Mouse (Mus musculus) cerebellum, adult 11 months (tissue): ENCODE measurements around the gene Pprc1.

Source experiments
- DNase-seq: peaks from one replicate; pipeline ENCODE4 v3.0.0; 2022

Pprc1 gene

DNA sequence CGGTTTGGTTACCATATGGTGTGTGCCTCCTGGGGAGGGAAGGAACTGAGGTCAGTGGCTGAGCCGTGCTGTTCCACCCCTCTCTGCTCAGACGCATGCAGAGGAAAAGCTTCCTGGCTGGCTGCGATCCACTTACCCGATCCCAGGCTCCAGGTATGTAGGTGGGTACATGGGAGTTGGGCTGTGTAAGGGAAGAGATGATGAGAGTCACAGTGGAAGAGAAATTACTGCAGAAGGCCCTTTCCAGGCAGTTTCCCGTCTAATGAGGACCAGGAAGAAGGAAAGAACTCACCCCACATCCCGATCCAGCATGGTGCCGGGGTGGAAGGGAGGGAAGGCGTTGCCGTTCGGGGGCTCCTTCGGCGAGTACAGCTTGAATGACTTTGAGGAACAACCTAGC lies 8.7 kb upstream of the Pprc1 start:
- peak; percentile 25 for DNase-seq

DNA sequence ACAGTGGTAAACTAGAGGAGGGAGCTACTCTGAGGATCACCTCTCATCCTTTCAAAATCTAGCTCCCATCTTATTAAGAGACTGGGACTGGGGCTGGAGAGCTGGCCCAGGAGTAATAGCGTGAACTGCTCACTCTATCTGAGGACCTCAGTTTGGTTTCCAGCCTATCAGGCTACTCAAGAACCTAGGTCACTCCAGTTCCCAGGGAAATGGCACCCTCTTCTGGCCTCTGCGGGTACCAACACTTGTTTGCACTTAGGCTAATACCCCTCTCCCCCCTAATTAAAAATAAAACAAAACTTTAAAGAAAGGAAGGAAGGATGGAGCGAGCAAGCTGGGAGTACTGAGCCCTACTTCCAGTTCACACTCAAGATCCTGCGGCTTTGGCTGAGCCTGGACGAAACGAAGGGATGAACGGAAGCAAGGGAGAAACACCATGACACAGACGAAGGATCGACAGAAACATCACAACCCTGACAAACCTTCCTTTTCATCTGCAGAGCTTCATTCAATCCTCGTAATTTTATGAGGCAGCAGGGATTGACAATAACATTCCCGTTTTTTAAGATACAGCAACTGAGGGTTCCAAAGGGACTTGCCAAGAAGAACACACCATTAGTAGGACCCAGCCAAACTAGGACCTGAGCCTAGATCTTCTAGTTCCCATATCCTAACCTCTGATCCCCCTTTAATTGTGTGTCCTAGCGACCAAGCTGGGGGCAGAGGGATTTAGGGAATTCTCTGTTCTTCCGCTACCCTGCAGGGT lies 8.0 kb upstream of the Pprc1 start:
- no peak for DNase-seq

DNA sequence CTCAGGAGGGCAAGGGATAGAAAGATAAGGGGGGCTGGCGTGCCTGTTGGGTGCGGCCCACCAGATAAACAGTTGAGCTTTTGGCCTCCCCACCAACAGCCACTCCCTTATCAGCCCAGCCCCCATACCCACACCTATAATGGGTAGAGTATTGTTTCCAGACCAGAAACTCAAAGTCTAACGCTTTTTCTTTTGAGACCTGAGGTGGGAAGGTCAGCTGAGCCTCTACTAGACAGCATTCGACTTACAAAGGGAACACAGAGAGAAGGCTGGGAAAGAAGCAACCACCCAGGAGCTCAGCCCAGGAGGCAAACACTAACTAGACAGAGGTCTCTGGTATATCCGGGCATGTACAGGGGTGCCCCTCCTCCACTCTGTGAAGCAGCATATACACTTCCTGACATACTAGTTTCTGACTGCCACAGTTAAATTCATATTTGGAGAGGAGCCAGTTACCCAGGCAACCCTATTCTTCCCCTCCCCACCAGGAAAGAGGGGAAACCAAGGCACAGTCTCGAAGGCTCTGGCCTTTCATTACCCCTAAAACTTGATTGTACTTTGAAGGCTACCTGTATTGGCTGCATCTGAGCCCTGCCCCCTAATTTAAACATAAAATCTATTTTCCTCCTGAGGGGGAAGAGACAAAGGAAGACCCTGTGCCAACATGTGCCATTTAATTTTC lies 7.3 kb upstream of the Pprc1 start:
- no peak for DNase-seq

DNA sequence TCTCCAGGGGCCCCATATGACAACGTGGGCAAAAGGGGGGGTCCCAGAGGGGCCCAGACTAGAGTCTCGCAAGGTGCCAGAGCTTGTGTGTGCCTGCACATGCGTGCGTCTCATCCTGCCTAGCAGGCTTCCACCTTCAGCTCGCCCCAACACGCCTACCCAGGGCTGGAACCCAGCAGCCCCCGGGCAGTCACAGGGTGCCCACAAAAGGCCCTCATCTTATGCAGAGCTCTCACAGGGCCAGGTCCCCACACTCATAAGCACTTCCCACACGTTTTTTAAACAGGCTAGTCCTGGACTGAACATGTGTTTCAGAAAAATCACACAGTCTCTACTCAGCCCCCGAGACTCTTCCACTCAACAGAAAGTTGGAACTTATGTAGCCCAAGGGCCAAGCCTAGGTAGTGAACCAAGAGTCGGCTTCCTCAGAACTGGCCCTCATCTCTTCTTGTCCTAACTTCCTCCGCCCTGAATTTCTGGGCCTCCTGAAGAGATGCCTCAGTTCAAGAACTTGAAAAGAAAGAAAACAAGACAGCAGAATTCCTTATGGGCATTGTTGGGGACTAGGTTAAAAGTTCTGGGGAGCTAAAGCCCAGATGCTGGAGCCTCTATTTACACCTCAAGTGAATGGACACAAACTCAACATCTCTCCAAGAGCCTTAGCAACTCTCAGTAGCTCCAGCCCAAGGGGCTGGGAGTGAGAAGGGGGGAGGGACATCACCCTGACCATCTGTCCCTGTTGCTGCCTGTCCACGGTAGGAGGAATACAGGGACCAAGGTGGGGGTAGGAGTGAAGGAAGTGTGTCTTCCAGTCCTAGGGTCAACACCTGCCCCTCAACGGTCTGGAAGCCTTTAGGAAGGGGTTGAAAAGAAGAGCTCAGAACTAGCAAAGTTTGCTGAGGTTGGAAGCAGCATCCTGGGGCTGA lies 6.5 kb upstream of the Pprc1 start:
- peak; percentile 36 for DNase-seq

DNA sequence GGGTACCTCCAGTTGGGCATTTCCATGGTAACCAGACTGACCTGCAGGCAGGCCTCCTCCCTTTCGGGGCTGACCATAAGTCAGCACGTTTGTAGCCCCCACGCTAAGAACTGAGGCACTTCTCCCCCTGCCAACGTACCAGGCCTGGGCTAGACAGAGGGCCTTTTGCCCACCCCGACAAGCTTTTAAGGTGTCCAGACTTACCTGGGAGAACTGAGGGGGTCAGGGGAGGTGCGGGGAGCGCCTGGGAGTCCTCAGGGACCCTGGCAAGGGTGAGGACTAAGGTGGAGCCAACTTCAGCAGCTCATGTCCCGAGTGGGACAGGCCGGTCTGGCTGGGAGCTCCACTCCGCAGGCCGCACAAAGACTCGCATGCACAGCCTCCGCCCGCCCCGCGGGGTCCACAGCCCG lies 5.8 kb upstream of the Pprc1 start:
- DNase-seq: peak; percentile 40

DNA sequence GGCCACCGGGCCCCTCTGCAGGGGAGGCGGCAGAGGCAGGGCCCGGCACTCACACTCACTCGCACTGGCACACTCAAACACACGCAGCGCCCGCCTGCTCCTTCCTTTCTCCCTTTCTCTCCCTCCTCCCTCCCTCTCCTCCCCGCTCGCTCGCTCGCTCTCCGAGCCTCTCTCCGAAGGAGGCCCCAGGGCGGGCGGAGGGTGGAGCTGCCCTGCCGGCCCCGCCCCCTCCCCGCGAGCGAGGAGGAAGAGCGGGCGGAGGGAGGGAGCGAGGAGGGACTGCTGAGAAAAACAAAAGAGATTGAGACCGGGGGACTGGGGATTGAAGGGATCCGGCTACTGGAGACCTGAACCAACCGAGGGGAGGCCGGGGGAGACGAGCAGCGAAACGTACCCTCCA lies 5.2 kb upstream of the Pprc1 start:
- DNase-seq: peak; percentile 81

DNA sequence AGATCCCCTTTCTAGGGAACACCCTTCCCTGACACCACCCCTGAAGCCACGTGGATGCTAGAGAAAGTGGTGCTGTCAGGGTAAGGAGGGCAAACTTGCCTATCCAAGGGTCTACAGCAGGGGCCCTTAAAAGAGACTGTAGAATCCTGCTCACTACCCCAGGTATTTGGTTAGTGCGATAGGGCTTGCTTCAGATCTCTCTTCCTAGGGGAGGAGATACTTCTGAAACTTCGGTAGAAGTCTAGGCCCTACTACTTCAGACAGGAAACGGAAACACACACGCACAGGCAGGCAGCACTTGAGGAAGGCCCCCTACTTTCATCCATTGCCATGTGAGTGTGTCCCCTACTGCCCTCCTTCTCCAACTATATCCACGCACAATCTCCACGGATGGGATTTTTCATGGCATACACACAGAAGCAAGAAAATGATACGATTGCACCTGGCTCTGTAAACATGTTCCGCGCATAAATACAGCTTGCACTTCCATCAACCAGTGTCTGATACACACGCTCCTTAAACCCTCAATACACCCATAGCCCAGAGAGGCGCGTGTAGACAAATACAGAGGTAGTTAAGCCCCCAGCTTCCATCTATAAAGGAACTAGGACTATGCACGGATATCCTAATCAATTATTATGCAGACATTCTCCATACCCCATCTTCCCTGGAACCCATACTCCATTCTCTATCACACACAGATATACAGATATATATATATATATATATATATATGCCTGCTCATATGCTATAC lies 4.4 kb upstream of the Pprc1 start:
- DNase-seq: no peak

DNA sequence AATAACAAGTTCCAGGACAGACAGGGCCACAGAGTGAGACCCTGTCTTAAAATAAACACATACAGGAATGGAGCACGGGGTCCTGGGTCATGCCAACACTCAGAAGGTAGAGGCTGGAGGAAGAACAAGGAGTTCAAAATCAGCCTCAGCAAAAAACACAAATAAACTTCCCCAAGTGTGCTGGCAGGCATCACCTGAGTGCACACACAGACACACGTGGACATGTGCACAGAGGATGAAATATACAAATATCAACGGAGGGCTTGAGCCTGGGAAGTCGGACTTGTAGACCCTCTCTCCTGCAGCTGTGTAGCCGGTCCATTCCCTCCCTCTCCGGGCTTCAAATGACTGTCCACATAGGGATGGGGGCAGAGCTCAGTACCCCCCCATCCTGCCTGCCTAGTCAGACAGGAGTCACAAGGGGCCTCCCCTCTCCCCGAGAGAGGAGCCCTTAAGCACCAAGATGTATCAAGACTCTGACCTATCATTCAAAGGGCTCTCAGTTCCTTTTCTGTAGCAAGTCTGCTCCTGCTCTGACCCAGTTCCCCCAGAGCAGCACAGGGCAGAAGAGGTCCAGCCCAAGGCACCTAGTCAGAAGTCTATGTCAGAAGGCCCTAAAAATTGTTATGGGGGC lies 3.3 kb upstream of the Pprc1 start:
- no peak for DNase-seq

DNA sequence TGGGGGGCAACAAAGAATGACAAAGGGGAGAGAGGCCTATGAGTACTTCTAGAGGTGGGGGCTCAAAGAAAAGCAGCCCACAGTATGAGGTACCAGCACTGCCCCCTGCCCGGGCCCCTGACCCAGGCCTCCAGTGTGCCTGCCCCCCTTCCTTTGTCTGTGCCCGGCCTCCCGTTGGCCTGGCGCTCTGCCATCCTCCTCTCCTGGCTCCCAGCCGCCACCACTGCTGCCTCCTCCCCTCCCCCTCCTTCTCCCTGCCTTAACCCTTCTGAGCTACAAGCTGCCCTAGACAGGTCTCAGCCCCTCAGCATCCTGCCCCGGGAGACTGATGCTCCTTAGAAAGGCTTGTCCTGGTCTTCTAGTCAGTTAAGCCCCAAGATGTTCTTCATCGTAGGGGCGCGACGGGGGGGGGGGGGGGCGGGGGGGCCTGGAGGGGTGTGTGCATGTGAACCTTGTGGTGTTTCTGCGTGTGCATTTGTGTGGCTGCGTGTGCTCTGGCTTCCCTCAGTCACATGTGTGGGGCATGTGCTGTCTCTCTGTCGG lies 2.7 kb upstream of the Pprc1 start:
- DNase-seq: peak; percentile 78

DNA sequence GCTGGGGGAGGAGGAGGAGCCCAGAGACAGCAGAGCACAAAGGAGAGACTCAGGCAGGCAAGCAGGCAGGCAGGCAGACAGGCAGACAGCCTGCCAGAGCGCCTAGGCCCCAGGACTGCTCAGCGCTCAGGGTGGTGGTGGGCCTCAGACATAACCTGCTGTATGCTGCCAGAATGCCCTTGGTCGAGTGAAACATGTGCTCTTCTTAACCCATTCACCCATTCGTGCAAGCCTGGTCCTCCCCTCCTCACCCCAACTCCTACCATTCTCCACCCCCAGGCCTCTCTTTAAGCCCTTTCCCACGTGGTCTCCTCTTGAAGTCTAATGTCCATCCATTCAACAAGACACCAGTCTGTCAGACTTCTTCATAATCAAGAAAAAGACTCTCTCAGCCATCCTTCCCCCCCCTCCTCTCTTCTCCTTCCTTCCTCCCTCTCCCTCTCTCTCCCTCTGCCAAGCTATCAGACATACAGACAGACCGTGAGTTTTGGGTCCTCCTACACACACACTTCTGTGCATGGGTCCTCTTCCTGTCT lies 2.1 kb upstream of the Pprc1 start:
- peak; percentile 44 for DNase-seq

DNA sequence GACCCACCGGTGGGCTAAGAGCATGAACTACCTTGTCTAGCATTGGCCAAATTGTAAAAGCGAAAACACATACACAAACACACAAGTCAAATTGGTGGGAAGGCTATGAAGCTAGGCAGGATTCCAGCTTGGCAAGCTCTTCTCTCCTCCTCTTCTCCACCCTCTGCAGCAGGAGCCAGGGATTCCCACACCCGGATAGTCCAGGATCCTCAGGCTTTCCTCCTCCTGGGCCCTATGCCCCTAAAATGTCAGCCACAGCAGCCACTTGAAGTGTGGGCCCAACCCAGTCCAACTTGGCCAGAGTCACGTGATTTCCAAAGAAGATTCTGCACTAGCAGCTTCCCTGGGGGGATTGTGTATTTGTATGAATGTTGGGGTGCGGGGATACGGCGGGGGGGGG lies 1.3 kb upstream of the Pprc1 start:
- peak; percentile 35 for DNase-seq

DNA sequence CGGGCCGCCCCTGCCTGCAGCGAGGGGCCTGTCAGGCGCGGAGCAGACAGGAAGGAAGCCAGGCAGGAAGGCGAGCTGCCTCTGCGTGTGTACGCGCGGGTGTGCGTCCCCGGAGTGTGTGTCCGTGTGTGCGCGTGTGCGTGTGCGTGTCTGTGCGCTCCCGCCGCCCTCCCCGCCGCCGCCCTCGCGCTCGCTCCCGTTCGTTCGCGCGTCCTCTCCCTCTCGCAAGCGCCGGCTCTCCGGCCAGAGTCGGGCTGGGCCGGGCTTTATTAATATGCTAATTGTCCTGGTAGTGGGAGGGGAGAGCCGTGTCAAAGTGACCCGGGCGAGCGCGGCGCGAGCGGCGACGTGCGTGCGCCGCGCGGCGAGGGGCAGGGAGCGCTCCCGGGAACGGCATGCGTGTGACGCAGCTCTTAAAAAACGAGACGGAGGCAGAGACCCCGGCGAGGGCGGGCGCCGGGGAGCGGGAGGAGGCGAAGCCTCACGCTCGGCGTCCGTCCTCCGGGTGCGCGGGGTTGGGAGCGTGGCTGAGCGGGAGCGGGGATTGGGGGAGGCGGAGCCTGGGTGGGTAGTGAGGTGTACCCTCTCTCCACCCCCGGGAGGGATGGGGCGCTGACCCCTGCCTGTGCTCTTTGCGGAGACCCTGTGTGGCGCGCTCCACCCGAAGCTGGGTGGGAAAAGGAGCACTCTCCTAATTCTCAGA lies 458 bp downstream of the Pprc1 start, which contains the start of gene Ldb1:
Ldb1 (minus strand) TSS at position 222 of the 703 bp plus-strand sequence.
- peak; percentile 89 for DNase-seq

DNA sequence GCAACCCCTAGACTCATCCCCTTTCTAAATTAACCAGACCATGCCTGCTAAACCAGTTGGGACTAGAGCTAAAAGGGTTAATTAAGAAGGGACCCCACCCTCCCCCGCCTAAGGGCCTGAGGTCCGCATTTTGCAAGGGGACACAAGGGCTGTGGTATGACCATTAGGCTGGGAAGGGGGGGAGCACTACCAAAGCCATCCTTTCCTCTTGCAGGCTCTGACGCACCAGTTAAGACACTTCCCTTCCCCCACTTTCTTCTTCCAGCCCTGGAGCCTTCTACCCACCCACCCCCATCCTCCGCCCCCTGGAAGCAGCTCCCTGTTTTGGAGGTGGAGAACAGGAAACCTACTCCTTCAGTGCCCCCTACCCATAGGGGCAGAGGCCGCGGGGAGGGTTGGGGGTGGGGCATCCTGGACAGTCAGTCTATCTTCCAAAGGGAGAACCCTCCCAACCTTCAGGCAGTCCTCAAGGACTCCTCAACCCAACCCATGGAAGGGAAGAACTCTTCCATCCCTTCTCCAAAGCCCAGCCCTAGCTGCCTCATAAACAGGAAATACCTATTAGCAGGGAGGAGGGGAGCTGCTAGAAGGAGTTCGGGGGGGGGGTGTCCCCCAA lies 1.1 kb downstream of the Pprc1 start:
- DNase-seq: peak; percentile 50

DNA sequence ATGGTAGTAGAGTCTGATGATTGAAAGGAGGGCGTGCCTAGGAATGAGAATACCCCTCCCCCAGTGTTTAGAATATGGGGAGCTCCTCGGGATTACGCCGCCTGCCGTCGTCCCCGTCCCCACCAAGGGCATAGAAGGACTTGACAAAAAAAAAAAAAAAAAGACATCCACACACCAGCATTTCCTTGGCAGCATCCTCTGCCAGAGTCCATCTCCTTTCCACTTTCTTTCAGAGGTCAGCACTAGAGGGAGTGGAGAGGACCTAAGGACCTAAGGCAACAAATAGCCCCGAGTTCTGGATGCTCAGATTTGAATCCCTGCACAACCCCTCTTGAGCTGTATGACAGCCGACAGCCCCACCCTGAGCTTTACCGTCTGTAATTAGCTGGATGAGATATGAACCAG lies 1.9 kb downstream of the Pprc1 start:
- DNase-seq: no peak

DNA sequence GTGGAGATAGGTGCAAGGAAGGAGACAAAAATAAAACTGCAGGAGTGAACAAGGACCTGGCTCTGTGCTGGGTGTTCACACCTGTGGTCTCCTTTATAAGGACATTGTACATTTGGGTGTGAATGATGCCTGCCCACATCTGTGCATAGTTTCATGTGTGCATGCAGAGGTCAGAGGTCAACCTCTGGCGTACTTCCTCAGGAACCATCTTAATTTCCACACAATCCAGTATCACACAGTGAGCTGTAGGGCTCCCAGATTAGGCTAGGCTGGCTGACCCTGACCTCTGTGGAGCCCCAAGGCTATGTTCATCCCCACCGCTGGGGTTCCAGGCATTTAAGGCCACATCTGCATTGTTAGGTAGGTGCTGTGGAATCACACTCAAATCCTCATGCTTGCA lies 2.7 kb downstream of the Pprc1 start:
- DNase-seq: no peak

DNA sequence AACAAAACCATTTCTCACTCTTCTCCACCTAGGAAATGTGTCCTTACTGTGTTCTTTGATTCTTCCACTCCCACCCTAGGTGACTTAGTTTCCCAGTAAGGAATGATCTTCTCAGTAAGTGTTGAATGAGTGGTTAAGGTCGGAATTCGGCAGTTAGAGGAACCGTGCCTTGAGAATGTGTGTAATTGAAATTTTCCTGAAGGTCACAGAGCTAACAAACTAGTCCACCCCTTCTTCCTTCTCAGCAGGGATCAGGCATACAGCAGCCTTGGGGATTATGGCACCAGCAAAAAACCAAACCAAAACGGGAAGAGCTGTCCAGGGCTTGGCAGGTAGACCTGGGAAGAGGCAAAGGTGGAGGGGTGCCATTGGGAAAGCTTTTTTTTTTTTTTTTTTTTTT lies 4.4 kb downstream of the Pprc1 start:
- DNase-seq: no peak

DNA sequence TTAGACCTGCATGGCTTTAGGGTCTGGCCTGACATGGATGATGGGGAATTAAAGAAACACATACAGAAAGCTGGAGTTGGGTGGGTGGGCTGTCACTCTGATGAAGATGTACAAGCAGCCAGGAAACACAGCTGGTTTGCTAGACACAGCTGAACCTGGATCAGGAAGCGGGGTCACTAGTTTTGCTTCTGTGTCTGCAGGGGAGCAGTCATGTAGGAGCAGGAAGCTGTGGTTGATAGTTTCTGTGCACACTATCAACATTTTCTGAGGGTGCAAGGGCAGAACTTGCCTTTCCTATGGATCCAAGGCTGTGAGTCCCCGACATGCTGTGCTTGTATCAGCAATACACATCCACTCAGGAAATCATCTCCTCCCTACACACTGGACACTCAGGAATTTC lies 5.8 kb downstream of the Pprc1 start:
- DNase-seq: no peak

DNA sequence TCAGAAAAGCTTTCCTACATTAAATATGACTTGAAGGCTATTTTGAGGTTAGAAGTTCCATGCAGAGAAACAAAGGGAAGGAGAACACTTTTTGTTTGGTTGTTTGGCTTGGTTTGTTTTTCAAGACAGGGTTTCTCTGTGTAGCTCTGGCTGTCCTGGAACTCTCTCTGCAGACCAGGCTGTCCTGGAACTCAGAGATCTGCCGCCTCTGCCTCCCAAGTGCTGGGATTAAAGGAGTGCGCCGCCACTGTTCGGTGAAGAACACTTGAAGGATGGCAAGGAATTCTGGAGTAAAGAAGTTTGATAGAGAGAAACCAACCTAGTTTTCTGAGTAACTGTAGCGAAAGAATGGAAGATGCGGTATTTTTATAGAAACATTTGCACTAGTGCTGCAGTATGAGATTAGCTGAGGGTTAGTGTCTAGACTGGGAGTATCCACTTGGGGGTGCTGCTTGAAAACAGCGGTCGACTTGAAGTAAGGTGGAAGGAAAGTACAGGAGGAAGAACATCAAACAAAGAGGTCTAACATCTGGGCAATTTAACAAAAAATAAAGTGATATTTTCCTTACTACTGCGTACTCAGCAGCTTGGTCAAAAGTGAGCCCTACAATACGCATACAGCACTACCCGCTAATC lies 11.2 kb downstream of the Pprc1 start:
- DNase-seq: peak; percentile 25

DNA sequence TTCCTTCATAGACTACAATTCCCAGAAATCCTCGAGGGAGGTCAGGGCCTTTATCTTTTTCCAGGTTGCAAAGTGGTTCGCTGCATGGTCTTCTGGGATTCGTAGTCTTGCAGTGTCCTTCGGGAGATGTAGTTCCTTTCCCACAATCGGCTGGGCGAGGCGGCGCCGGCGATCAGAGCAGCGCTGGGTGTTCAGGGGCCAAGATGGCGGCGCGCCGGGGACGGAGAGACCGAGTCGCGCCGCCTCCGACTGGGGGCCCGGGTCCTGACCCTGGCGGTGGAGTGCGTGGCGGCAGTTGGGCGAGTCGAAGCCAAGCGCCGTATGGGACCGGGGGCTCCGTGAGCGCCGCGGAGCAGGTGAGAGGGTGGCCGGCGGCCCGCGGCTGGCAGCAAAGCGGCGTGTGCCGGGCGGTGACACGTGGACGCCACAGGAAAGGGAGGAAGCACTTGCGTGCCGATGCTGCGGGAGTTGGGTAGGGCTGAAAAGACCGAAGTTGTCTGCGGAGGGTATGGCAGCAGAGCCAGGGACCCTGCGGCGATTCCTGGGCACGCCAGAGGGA lies 11.8 kb downstream of the Pprc1 start:
- peak; percentile 90 for DNase-seq
